Mouse (Mus musculus) limb, embryonic 11.5 days (tissue): ENCODE data around the gene Dnase2b. TPM values are rescaled to one million over a fixed set of nuclear protein-coding genes. Genes with fewer than 3 reads are reported as not detected.

Experiments
- ATAC-seq: fragments of 200-750 bp; cut with Nextera tagmentation; 2 replicates; pipeline ENCODE4 v1.8.0; 2017; ENCODE audit warnings: low read depth; ENCODE audit not compliant: insufficient number of reproducible peaks, low FRiP score, low TSS enrichment
- DNase-seq: peaks from one replicate; pipeline ENCODE4 v3.0.0-alpha.2; 2015; ENCODE audit warnings: low spot score
- H3K27ac ChIP-seq: fragments of 300-500 bp; sonication (generic); replicated peaks from 2 replicates; pipeline ENCODE4 v1.5.1; 2014; ENCODE audit warnings: low read depth, mild to moderate bottlenecking, low read length
- H3K27me3 ChIP-seq: fragments of 300-500 bp; sonication (generic); 2 replicates; pipeline ENCODE4 v1.6.1; 2014; ENCODE audit warnings: mild to moderate bottlenecking, low read length, mixed read lengths; ENCODE audit not compliant: control insufficient read depth, insufficient read depth
- H3K36me3 ChIP-seq: fragments of 300-500 bp; sonication (generic); 2 replicates; pipeline ENCODE4 v1.6.1; 2014; ENCODE audit warnings: mild to moderate bottlenecking, low read length, moderate library complexity, mixed read lengths; ENCODE audit not compliant: control insufficient read depth, insufficient read depth
- H3K4me1 ChIP-seq: fragments of 300-500 bp; sonication (generic); 2 replicates; pipeline ENCODE4 v1.6.1; 2014; ENCODE audit warnings: low read length, mixed read lengths; ENCODE audit not compliant: control insufficient read depth, insufficient read depth
- H3K4me2 ChIP-seq: fragments of 300-500 bp; sonication (generic); 2 replicates; pipeline ENCODE4 v1.6.1; 2014; ENCODE audit warnings: low read depth, mild to moderate bottlenecking, moderate library complexity; ENCODE audit not compliant: severe bottlenecking
- H3K4me3 ChIP-seq: fragments of 300-500 bp; sonication (generic); 2 replicates; pipeline ENCODE4 v1.5.1; 2014; ENCODE audit warnings: low read depth, low read length
- H3K9ac ChIP-seq: fragments of 300-500 bp; sonication (generic); 2 replicates; pipeline ENCODE4 v1.6.1; 2014; ENCODE audit warnings: mild to moderate bottlenecking, low read length
- H3K9me3 ChIP-seq: fragments of 300-500 bp; sonication (generic); 2 replicates; pipeline ENCODE4 v1.6.1; 2016; ENCODE audit warnings: low read length; ENCODE audit not compliant: control insufficient read depth
- WGBS: fragments of 180-500 bp; shearing (Covaris S2); extraction: QIAGEN DNeasy Blood & Tissue Kit; methylation state at CpG from one replicate; pipeline ENCODE4 v1.1.7; 2014; 5-methylcytosine and 5-hydroxymethylcytosine counted together
- polyA plus RNA-seq: library from polyadenylated mRNA; unstranded; fragments of >200 nt; fragmentation: Nextera tagmentation; extraction: Ambion mirVana; gene quantifications from 2 replicates; pipeline ENCODE4 v1.2.1, GENCODE M21; 2014

The Dnase2b gene
- polyA plus RNA-seq, 1 experiment from 2014 or later, result not detected

DNA sequence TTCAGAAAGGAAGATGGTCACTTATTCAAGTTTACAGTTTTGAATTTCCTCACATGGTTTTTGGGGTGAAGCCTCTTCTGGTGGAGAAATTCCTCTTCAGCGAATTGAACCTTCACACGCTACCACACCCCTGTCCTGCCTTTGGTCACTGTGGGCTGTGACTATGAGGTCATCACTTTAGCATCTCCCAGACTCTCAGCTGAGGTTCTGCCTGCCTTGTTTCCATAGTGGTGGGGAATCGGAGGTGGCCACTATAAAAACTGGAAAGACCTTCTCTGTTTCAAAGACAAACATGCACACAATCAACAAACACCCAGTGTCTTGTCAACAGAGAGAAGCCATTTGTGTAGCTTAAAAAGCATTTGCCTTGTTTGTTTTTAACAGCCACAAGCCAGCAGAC, 35.8 kb upstream of the Dnase2b start, which contains the start of gene 4930503B20Rik:
Gene 4930503B20Rik, minus strand, starts transcription at position 101 of the 400 bp plus-strand sequence.
- ATAC-seq, result no peak
- 84% methylated on average over 3 of the region's 3 CpGs for WGBS
- Histone ChIP-seq H3K4me3 (no peak within 1 kb of the TSS), H3K27ac (no peak within 1 kb of the TSS), H3K27me3 (no peaks in the 10 kb centered on the region), H3K9ac (no peak within 1 kb of the TSS), H3K4me1 (no peaks in the 10 kb centered on the region), H3K4me2 (no peak within 1 kb of the TSS), H3K36me3 (no peaks in the 10 kb centered on the region), H3K9me3 (no peaks in the 10 kb centered on the region)
- no peak for DNase-seq

DNA sequence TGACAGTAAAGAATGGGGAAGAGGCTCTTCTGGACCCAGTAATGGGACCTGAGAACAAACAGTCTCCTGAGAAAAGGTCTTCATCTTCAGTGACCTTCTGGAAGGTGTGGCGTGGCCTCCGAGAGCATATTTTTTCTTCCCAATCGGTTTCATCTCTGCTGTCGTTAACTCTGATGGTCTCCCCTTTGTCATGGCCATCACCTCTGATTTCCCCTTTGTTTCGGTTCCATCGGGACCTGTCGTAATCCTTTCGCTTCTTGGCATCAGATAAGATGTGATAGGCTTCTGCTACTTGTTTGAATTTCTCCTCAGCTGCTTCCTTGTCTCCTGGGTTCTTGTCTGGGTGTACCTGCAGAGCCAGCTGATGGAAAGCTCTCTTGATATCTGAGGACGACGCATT, 35.3 kb upstream of the Dnase2b start:
- Histone ChIP-seq H3K9ac (no peak overlapping the region), H3K4me1 (no peaks in the 10 kb centered on the region), H3K27me3 (no peaks in the 10 kb centered on the region), H3K4me3 (no peak overlapping the region), H3K27ac (no peak overlapping the region), H3K4me2 (no peak overlapping the region), H3K36me3 (no peaks in the 10 kb centered on the region), H3K9me3 (no peaks in the 10 kb centered on the region)
- 93% methylated on average over 10 of the region's 10 CpGs for WGBS
- ATAC-seq (no peak), DNase-seq (no peak)

- Histone ChIP-seq H3K27me3 (no peaks in the 10 kb centered on the region), H3K4me1 (no peaks in the 10 kb centered on the region), H3K36me3 (no peaks in the 10 kb centered on the region), H3K4me3 (no peak overlapping the region), H3K9ac (no peak overlapping the region), H3K27ac (no peak overlapping the region), H3K9me3 (no peaks in the 10 kb centered on the region), H3K4me2 (no peak overlapping the region)
- no peak for DNase-seq
- 84% methylated on average over 10 of the region's 10 CpGs for WGBS
- ATAC-seq, result no peak
Observed at GRCm38 (mm10) chr3:146649311-146649894, 34.0 kb upstream of the Dnase2b start.

GRCm38 (mm10) chr3:146641818-146642427, 26.5 kb upstream of the Dnase2b start:
- ATAC-seq, result no peak
- Histone ChIP-seq H3K9ac (no peak overlapping the region), H3K27ac (no peak overlapping the region), H3K36me3 (no peaks in the 10 kb centered on the region), H3K4me1 (no peaks in the 10 kb centered on the region), H3K4me3 (no peak overlapping the region), H3K9me3 (no peaks in the 10 kb centered on the region), H3K27me3 (no peaks in the 10 kb centered on the region), H3K4me2 (no peak overlapping the region)
- no peak for DNase-seq
- WGBS, result 35% methylated on average over 4 of the region's 4 CpGs

GRCm38 (mm10) chr3:146632506-146632905, 17.1 kb upstream of the Dnase2b start:
- Histone ChIP-seq H3K27me3 (no peaks in the 10 kb centered on the region), H3K27ac (no peak overlapping the region), H3K4me1 (no peaks in the 10 kb centered on the region), H3K9ac (no peak overlapping the region), H3K9me3 (no peaks in the 10 kb centered on the region), H3K36me3 (no peaks in the 10 kb centered on the region), H3K4me3 (no peak overlapping the region), H3K4me2 (no peak overlapping the region)
- ATAC-seq, result no peak
- 87% methylated on average over 5 of the region's 5 CpGs for WGBS
- DNase-seq, result no peak

DNA sequence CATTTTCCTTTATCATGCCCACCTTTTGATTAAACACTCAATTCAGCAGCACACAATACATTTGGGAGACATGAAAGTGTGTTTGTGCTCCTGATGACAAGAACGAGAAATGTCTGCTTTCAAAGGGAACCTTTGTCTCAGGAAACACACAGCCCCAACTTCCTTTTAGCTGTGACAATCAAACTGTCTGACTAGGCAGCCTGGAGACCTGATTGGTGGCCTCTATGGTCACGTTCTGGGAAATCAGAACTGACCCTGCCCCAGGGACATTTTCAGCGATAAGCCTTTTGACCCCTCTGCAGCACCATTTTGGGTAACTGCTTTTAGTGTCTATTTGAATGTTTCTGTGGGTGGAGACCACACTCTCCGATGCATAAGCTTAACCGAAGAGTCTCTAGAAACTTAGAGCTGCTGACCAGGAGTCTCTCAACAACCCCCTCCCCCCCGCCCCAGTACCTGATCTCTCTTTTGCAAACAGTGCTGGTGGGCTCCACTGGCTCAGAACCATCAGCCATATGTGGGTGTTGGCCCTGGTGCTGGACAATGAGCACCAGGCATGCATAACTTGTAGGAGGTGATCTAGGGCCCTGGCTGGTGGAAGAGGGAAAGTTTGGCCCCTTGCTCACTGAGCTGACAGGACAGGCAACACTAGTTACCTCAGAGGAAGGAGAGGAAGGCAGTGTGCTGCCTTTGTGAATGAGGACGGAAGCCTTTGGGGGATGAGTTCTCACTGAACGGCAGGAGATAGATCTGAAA, 13.0 kb upstream of the Dnase2b start:
- H3K9me3 ChIP-seq, result no peaks in the 10 kb centered on the region
- H3K4me2 ChIP-seq, result no peak overlapping the region
- DNase-seq (no peak), ATAC-seq (no peak)
- H3K27ac ChIP-seq, result no peak overlapping the region
- WGBS, result 87% methylated on average over 8 of the region's 8 CpGs
- H3K27me3 ChIP-seq, result no peaks in the 10 kb centered on the region
- no peaks in the 10 kb centered on the region for H3K36me3 ChIP-seq
- no peaks in the 10 kb centered on the region for H3K4me1 ChIP-seq
- H3K9ac ChIP-seq, result no peak overlapping the region
- no peak overlapping the region for H3K4me3 ChIP-seq

- H3K27me3 ChIP-seq, result no peaks in the 10 kb centered on the region
- no peaks in the 10 kb centered on the region for H3K4me1 ChIP-seq
- H3K4me3 ChIP-seq, result no peak overlapping the region
- no peak overlapping the region for H3K4me2 ChIP-seq
- no peak overlapping the region for H3K27ac ChIP-seq
- DNase-seq (no peak), ATAC-seq (no peak)
- H3K36me3 ChIP-seq, result no peaks in the 10 kb centered on the region
- WGBS, result 90% methylated on average over 4 of the region's 4 CpGs
- H3K9ac ChIP-seq, result no peak overlapping the region
- H3K9me3 ChIP-seq, result no peaks in the 10 kb centered on the region
Observed at GRCm38 (mm10) chr3:146625766-146626165, 10.4 kb upstream of the Dnase2b start.

GRCm38 (mm10) chr3:146621966-146622365, 6.6 kb upstream of the Dnase2b start:
- no peaks in the 10 kb centered on the region for H3K27me3 ChIP-seq
- H3K27ac ChIP-seq, result no peak overlapping the region
- DNase-seq, result no peak
- WGBS, result 86% methylated on average over 11 of the region's 11 CpGs
- H3K9me3 ChIP-seq, result no peaks in the 10 kb centered on the region
- H3K4me3 ChIP-seq, result no peak overlapping the region
- H3K4me2 ChIP-seq, result no peak overlapping the region
- H3K36me3 ChIP-seq, result no peaks in the 10 kb centered on the region
- no peak for ATAC-seq
- no peak overlapping the region for H3K9ac ChIP-seq
- no peaks in the 10 kb centered on the region for H3K4me1 ChIP-seq
